Mouse (Mus musculus) neutrophil, adult 59 days (primary cell): Measurements from ENCODE around the gene Hdac10. TPM values are rescaled to one million over a fixed set of nuclear protein-coding genes. Genes with fewer than 3 reads are reported as not detected.

Experiments
- total RNA-seq, 2 experiments: library from RNA; stranded (reverse); gene quantifications; 1 replicate in 1 of 2; 2 replicates in 1 of 2; pipeline ENCODE4 v1.2.4; 2023

Hdac10 gene
- total RNA-seq = 1 to 10 TPM; 8.2 to 9.6 TPM

GRCm38 (mm10) chr15:89128382-89129350 is at the start of gene Hdac10:
Gene Hdac10 (minus strand): TSS chr15:89128700.

GRCm38 (mm10) chr15:89149271-89150040 is 21.0 kb upstream of the Hdac10 start, which contains the start of gene Mapk11:
Gene Mapk11 (minus strand): TSS chr15:89149628.

DNA sequence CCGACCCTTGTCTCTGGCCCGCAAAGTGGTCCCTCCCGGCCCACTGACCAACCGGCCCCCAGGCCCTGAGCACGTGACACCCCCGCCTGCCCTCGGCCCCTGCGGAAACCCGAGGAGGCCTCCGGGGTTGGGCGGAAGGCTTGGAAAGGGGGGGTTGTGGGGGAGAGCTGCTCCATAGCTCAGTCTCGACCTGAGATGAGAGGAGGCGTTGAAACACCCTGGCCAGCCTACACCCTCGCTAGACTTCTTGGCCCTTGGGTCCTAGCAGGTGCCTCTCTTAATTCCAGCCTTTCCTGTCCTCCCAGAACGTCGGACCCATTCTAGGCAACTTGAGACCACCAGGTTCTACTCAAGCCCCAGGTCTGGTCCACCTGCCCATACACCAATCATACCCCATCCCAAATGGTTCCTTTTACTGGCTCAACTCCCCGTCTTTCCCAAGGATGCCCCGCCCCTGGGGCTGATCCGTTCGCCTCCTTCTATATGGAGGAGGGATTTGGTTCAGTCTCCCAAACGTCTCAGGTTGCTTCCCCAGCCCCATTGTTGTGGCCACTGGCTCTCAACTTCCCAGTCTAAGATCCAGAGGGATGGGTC is 12.3 kb upstream of the Hdac10 start, which contains the start of gene Mapk12:
TSS of gene Mapk12 (minus strand) at position 45 of the 594 bp plus-strand sequence.

DNA sequence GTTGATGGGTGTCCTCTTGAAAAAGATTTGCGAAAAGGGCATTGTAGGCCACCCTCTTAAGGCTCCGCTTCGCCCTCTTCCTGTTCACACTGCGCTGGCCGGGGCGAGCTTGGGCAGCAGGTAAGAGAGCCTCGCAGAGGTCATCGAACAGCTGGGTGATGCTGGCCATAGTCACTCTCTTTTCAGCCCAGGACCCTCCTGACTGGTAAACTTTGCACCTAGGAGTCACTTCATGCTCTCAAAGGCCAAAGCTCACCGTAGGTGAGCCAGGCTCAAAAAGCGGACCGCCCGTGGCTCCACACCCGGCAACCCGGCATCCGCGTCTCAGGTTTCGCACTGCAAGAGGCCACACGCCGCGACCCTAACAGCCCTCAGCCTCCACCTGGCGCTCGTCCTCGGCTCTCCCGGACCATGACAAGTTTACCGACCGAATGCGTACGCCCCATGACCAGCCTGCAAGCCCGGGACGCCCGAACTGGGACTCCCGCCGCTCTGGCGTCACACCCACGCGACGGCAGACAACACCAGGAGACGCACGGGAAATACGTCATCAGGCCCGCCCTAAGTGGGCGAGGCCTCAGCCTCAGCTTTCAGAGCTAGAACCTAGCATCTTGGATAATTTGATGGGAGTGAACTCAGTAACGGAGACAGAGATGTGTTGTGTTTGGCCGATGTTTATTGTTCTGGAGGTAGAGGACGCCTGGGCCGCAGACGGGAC is 5.7 kb downstream of the Hdac10 start, which contains the start of gene Tubgcp6:
TSS of gene Tubgcp6 (minus strand) at position 464 of the 718 bp plus-strand sequence.

GRCm38 (mm10) chr15:89088607-89089247 is 39.8 kb downstream of the Hdac10 start, which contains the start of gene Selenoo:
Gene Selenoo (plus strand): TSS chr15:89089084.

GRCm38 (mm10) chr15:89074613-89075477 is 53.7 kb downstream of the Hdac10 start, which contains the start of gene Trabd:
Gene Trabd (plus strand): TSS chr15:89075124.

Other genes starting within 250 kb of the Hdac10 start
- not detected for gene Ttll8, start 174.3 kb downstream of the Hdac10 start, total RNA-seq
- not detected for gene Mlc1, start 149.7 kb downstream of the Hdac10 start, total RNA-seq
- not detected for gene Mov10l1, start 145.8 kb downstream of the Hdac10 start, total RNA-seq
- under 1 TPM in 1 of 2 experiments, not detected in 1; 0.16 TPM for gene Panx2, start 69.0 kb downstream of the Hdac10 start, total RNA-seq
- 10 to 100 TPM; 44.3 to 45.0 TPM for gene Trabd, start 53.6 kb downstream of the Hdac10 start, total RNA-seq
- gene Selenoo, start 39.6 kb downstream of the Hdac10 start, total RNA-seq = 10 to 100 TPM; 21.6 to 22.1 TPM
- 10 to 100 TPM; 18.1 to 21.5 TPM for gene Tubgcp6, start 5.6 kb downstream of the Hdac10 start, total RNA-seq
- gene Mapk12, start 12.0 kb upstream of the Hdac10 start, total RNA-seq = under 1 TPM in 1 of 2 experiments, not detected in 1; 0.20 TPM
- gene Mapk11, start 20.9 kb upstream of the Hdac10 start, total RNA-seq = under 1 TPM; 0.27 to 0.42 TPM
- gene Plxnb2, start 52.1 kb upstream of the Hdac10 start, total RNA-seq = 10 to 100 TPM; 50.5 to 82.5 TPM
- 1 to 10 TPM; 2.0 to 2.2 TPM for gene Dennd6b, start 67.8 kb upstream of the Hdac10 start, total RNA-seq
- gene Ppp6r2, start 82.9 kb upstream of the Hdac10 start, total RNA-seq = 10 to 100 TPM; 23.9 to 31.0 TPM
- gene Sbf1, start 186.6 kb upstream of the Hdac10 start, total RNA-seq = 100 to 1,000 TPM; 107 to 117 TPM
- not detected for gene Adm2, start 194.0 kb upstream of the Hdac10 start, total RNA-seq
- gene Miox, start 205.7 kb upstream of the Hdac10 start, total RNA-seq = not detected
- 10 to 100 TPM; 39.7 to 41.8 TPM for gene Lmf2, start 227.0 kb upstream of the Hdac10 start, total RNA-seq
- gene Ncaph2, start 227.0 kb upstream of the Hdac10 start, total RNA-seq = 10 to 100 TPM; 73.4 to 76.9 TPM
- gene Sco2, start 245.1 kb upstream of the Hdac10 start, total RNA-seq = 1 to 10 TPM; 4.4 to 7.0 TPM
- gene Tymp, start 248.3 kb upstream of the Hdac10 start, total RNA-seq = under 1 TPM in 1 of 2 experiments, not detected in 1; 0.24 TPM